Mouse (Mus musculus) embryonic facial prominence, embryonic 15.5 days (tissue): ENCODE measurements around the gene Tmem145. TPM values are rescaled to one million over a fixed set of nuclear protein-coding genes. Genes with fewer than 3 reads are reported as not detected.
A peak's percentile ranks its signal among the peaks of the same experiment; 100 is the strongest.

ENCODE experiments used
- ATAC-seq: fragments of 200-750 bp; cut with Nextera tagmentation; 2 replicates; pipeline ENCODE4 v1.8.0; 2017; ENCODE audit warnings: low read depth, moderate TSS enrichment; ENCODE audit not compliant: insufficient number of reproducible peaks, low FRiP score, low TSS enrichment
- H3K27ac ChIP-seq: fragments of 300-500 bp; sonication (generic); replicated peaks from 2 replicates; pipeline ENCODE4 v1.5.1; 2015; ENCODE audit warnings: mild to moderate bottlenecking, inconsistent platforms
- H3K27me3 ChIP-seq: fragments of 300-500 bp; sonication (generic); 2 replicates; pipeline ENCODE4 v1.6.1; 2015; ENCODE audit warnings: inconsistent platforms
- H3K36me3 ChIP-seq: fragments of 300-500 bp; sonication (generic); 2 replicates; pipeline ENCODE4 v1.6.1; 2015; ENCODE audit warnings: mild to moderate bottlenecking, inconsistent platforms
- H3K4me1 ChIP-seq: fragments of 300-500 bp; sonication (generic); 2 replicates; pipeline ENCODE4 v1.6.1; 2015; ENCODE audit warnings: inconsistent platforms
- H3K4me2 ChIP-seq: fragments of 300-500 bp; sonication (generic); replicated peaks from 2 replicates; pipeline ENCODE4 v1.6.1; 2015; ENCODE audit warnings: mild to moderate bottlenecking, inconsistent platforms
- H3K4me3 ChIP-seq: fragments of 300-500 bp; sonication (generic); replicated peaks from 2 replicates; pipeline ENCODE4 v1.5.1; 2015; ENCODE audit warnings: mild to moderate bottlenecking, inconsistent platforms
- H3K9ac ChIP-seq: fragments of 300-500 bp; sonication (generic); 2 replicates; pipeline ENCODE4 v1.6.1; 2015; ENCODE audit warnings: inconsistent platforms
- H3K9me3 ChIP-seq: fragments of 300-500 bp; sonication (generic); replicated peaks from 2 replicates; pipeline ENCODE4 v1.6.1; 2016; ENCODE audit warnings: inconsistent platforms
- WGBS: fragments of 180-500 bp; shearing (Covaris S2); methylation state at CpG from one replicate; pipeline ENCODE4 v1.1.7; 2015; 5-methylcytosine and 5-hydroxymethylcytosine counted together
- polyA plus RNA-seq: library from polyadenylated mRNA; unstranded; fragments of >200 nt; fragmentation: Nextera tagmentation; extraction: Ambion mirVana; gene quantifications from 2 replicates; pipeline ENCODE4 v1.2.1, GENCODE M21; 2015

Tmem145 gene
- polyA plus RNA-seq, 1 experiment from 2014 or later: 1.8 TPM

- peak overlapping the region; percentile 80; the same call in 1 of the 2 replicates for H3K4me2 ChIP-seq
- H3K36me3 ChIP-seq: peaks cover 50% of the 10 kb centered on the region
- no peak for ATAC-seq
- H3K27me3 ChIP-seq: no peaks in the 10 kb centered on the region
- H3K9me3 ChIP-seq: no peaks in the 10 kb centered on the region
- H3K4me1 ChIP-seq: peaks cover 41% of the 10 kb centered on the region
- WGBS: 59% methylated on average over 5 of the region's 5 CpGs
- H3K4me3 ChIP-seq: peak overlapping the region; percentile 86; the same call in 1 of the 2 replicates
- no peak overlapping the region for H3K9ac ChIP-seq
- H3K27ac ChIP-seq: peak overlapping the region; percentile 100; the same call in 1 of the 2 replicates
Observed at GRCm38 (mm10) chr7:25284766-25285165, 21.1 kb upstream of the Tmem145 start.

GRCm38 (mm10) chr7:25285511-25286238, 20.2 kb upstream of the Tmem145 start:
- no peak overlapping the region for H3K4me3 ChIP-seq
- no peak overlapping the region for H3K27ac ChIP-seq
- H3K27me3 ChIP-seq: no peaks in the 10 kb centered on the region
- H3K9ac ChIP-seq: no peak overlapping the region
- peaks cover 36% of the 10 kb centered on the region for H3K4me1 ChIP-seq
- no peak for ATAC-seq
- peaks cover 60% of the 10 kb centered on the region for H3K36me3 ChIP-seq
- no peaks in the 10 kb centered on the region for H3K9me3 ChIP-seq
- no peak overlapping the region for H3K4me2 ChIP-seq
- WGBS: 85% methylated on average over 20 of the region's 20 CpGs

GRCm38 (mm10) chr7:25286989-25287388, 18.9 kb upstream of the Tmem145 start:
- 77% methylated on average over 8 of the region's 8 CpGs for WGBS
- H3K27me3 ChIP-seq: no peaks in the 10 kb centered on the region
- 0 out of 2 replicates have a peak overlapping the region, but pooled peaks have one; percentile 7 for H3K27ac ChIP-seq
- peaks cover 36% of the 10 kb centered on the region for H3K4me1 ChIP-seq
- ATAC-seq: no peak
- H3K4me2 ChIP-seq: no peak overlapping the region
- no peaks in the 10 kb centered on the region for H3K9me3 ChIP-seq
- peaks cover 73% of the 10 kb centered on the region for H3K36me3 ChIP-seq
- no peak overlapping the region for H3K4me3 ChIP-seq
- no peak overlapping the region for H3K9ac ChIP-seq

- Histone ChIP-seq H3K4me2 (no peak overlapping the region), H3K4me1 (peaks cover 36% of the 10 kb centered on the region), H3K27me3 (no peaks in the 10 kb centered on the region), H3K9ac (no peak overlapping the region), H3K4me3 (no peak overlapping the region), H3K27ac (no peak overlapping the region), H3K36me3 (peaks cover 83% of the 10 kb centered on the region), H3K9me3 (no peaks in the 10 kb centered on the region)
- WGBS: 89% methylated on average over 12 of the region's 12 CpGs
- ATAC-seq: no peak
Observed at GRCm38 (mm10) chr7:25288011-25288410, 17.9 kb upstream of the Tmem145 start.

GRCm38 (mm10) chr7:25288721-25289120, 17.2 kb upstream of the Tmem145 start:
- Histone ChIP-seq H3K27ac (no peak overlapping the region), H3K4me3 (no peak overlapping the region), H3K27me3 (no peaks in the 10 kb centered on the region), H3K9me3 (no peaks in the 10 kb centered on the region), H3K9ac (no peak overlapping the region), H3K36me3 (peaks cover 90% of the 10 kb centered on the region), H3K4me1 (peaks cover 30% of the 10 kb centered on the region), H3K4me2 (no peak overlapping the region)
- ATAC-seq: no peak
- 90% methylated on average over 3 of the region's 3 CpGs for WGBS

- peak overlapping the region; percentile 12; the same call in 1 of the 2 replicates for H3K27ac ChIP-seq
- ATAC-seq: no peak
- no peaks in the 10 kb centered on the region for H3K9me3 ChIP-seq
- no peak overlapping the region for H3K9ac ChIP-seq
- H3K4me3 ChIP-seq: no peak overlapping the region
- H3K36me3 ChIP-seq: peaks cover 100% of the 10 kb centered on the region
- WGBS: 91% methylated on average over 3 of the region's 3 CpGs
- no peaks in the 10 kb centered on the region for H3K27me3 ChIP-seq
- H3K4me1 ChIP-seq: peaks cover 18% of the 10 kb centered on the region
- no peak overlapping the region for H3K4me2 ChIP-seq
Observed at GRCm38 (mm10) chr7:25289925-25290324, 16.0 kb upstream of the Tmem145 start.

GRCm38 (mm10) chr7:25290463-25290862, 15.4 kb upstream of the Tmem145 start:
- no peak overlapping the region for H3K9ac ChIP-seq
- H3K27ac ChIP-seq: peak overlapping the region; percentile 12
- H3K4me1 ChIP-seq: peaks cover 15% of the 10 kb centered on the region
- H3K36me3 ChIP-seq: peaks cover 99% of the 10 kb centered on the region
- WGBS: 95% methylated on average over 1 of the region's 1 CpGs
- ATAC-seq: no peak
- no peaks in the 10 kb centered on the region for H3K27me3 ChIP-seq
- no peak overlapping the region for H3K4me2 ChIP-seq
- H3K4me3 ChIP-seq: no peak overlapping the region
- H3K9me3 ChIP-seq: no peaks in the 10 kb centered on the region

GRCm38 (mm10) chr7:25290911-25291310, 15.0 kb upstream of the Tmem145 start:
- peaks cover 99% of the 10 kb centered on the region for H3K36me3 ChIP-seq
- H3K9me3 ChIP-seq: no peaks in the 10 kb centered on the region
- H3K9ac ChIP-seq: no peak overlapping the region
- H3K4me3 ChIP-seq: no peak overlapping the region
- H3K27me3 ChIP-seq: no peaks in the 10 kb centered on the region
- H3K27ac ChIP-seq: peak overlapping the region; percentile 12; the same call in 1 of the 2 replicates
- 69% methylated on average over 2 of the region's 2 CpGs for WGBS
- no peak overlapping the region for H3K4me2 ChIP-seq
- H3K4me1 ChIP-seq: peaks cover 15% of the 10 kb centered on the region
- peak; percentile 26; the same call in 1 of the 2 replicates for ATAC-seq

- no peak overlapping the region for H3K4me3 ChIP-seq
- no peak overlapping the region for H3K9ac ChIP-seq
- H3K36me3 ChIP-seq: peaks cover 90% of the 10 kb centered on the region
- H3K9me3 ChIP-seq: no peaks in the 10 kb centered on the region
- H3K4me1 ChIP-seq: peaks cover 22% of the 10 kb centered on the region
- no peak overlapping the region for H3K27ac ChIP-seq
- no peak for ATAC-seq
- WGBS: 68% methylated on average over 7 of the region's 7 CpGs
- no peak overlapping the region for H3K4me2 ChIP-seq
- no peaks in the 10 kb centered on the region for H3K27me3 ChIP-seq
Observed at GRCm38 (mm10) chr7:25292107-25292506, 13.8 kb upstream of the Tmem145 start.

- 72% methylated on average over 9 of the region's 10 CpGs for WGBS
- Histone ChIP-seq H3K4me2 (no peak overlapping the region), H3K4me1 (peaks cover 26% of the 10 kb centered on the region), H3K9ac (no peak overlapping the region), H3K27me3 (no peaks in the 10 kb centered on the region), H3K4me3 (no peak overlapping the region), H3K27ac (no peak overlapping the region), H3K36me3 (peaks cover 78% of the 10 kb centered on the region), H3K9me3 (no peaks in the 10 kb centered on the region)
- no peak for ATAC-seq
Observed at GRCm38 (mm10) chr7:25293191-25293739, 12.6 kb upstream of the Tmem145 start.

- Histone ChIP-seq H3K27me3 (no peaks in the 10 kb centered on the region), H3K4me3 (no peak overlapping the region), H3K27ac (no peak overlapping the region), H3K4me2 (no peak overlapping the region), H3K9ac (no peak overlapping the region), H3K4me1 (peaks cover 30% of the 10 kb centered on the region), H3K36me3 (peaks cover 66% of the 10 kb centered on the region), H3K9me3 (no peaks in the 10 kb centered on the region)
- ATAC-seq: no peak
- WGBS: 83% methylated on average over 4 of the region's 4 CpGs
Observed at GRCm38 (mm10) chr7:25294495-25294894, 11.4 kb upstream of the Tmem145 start.
